Mouse (Mus musculus) urinary bladder, postnatal 25 days (tissue): ENCODE data around the gene Exd2.
"Not testable (repeated sequence)": the region's sequence is repeated elsewhere in the genome, so short reads cannot be mapped to it uniquely, and the experiment has no call there.

Experiments
- DNase-seq: peaks from one replicate; pipeline ENCODE4 v3.0.0; 2022; ENCODE audit warnings: low spot score

The Exd2 gene

DNA sequence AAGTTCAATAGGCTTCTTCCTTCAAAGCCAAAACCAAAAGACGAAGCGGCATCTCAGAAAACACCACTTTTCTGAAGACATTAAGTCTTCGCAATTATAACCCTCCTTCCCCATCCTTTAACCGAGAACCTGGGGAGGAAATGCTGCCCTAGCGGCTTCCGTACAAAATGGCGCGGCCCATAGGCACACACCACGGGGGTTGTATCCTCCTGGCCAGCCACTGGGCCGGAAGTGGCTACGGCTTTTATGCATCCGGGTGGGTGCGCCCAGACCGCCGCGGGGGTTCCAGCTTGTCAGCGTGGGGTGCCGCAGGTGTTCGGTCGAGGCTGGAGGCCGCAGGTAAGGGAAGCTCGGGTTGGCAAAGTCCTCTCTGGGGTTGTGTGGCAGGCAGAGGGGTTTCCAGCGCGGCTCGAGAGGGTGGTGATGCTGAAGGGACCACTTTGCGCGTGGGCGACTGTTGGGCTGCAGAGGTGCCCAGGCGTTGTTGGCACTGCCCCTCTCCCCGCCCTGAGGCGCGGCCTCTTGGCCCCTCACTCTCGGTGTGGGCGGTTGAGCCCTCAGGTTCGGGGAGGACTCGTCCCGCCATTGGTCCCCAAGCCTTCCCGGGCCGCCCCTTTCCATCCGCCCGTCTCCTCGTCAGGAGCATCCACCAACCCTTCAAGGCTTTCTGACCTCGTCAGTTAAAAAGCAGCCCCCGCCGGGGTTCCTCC, at the start of gene Exd2:
Gene Exd2 (plus strand): TSS at position 154 of the 710 bp plus-strand sequence.
- DNase-seq, result peak; percentile 90

DNA sequence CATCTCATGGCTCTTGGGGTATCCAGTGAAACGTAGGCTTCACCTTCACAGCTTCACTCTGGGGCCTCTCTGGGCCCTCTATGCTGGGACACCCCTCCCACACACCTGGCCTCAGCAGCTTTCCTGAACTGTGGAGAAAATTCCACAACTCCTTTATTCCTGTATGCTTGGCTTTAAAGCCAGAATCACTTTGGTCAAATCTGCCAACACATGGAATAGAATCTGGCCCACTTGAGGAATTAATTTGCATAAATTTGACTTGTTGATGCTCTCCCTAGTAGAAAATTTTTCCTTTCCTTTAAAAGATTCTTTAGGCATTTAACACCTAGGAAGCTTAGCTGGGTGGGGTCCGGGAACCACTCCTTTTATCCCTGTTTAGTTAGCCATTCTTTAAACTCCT, 47.8 kb upstream of the Exd2 start:
- no peak for DNase-seq

DNA sequence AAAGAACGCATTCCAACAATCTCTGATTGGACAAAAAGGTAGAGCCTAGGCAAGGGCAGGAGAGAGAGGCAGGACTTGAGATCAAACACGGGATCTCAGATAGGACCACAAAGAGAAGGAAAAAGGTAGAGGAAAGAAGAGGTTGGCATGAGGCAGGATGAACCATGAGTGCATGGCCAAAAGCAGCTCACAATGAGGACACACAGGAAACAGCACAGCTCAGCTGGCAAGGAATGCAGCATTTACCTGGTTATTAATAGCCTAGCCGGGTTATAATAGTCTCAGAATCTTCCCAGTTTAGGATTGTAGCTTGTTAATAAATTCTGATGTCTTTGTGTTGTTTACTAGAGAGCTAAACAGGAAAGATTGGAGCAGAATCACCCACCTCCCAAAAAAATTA, 35.2 kb upstream of the Exd2 start:
- DNase-seq, result no peak

DNA sequence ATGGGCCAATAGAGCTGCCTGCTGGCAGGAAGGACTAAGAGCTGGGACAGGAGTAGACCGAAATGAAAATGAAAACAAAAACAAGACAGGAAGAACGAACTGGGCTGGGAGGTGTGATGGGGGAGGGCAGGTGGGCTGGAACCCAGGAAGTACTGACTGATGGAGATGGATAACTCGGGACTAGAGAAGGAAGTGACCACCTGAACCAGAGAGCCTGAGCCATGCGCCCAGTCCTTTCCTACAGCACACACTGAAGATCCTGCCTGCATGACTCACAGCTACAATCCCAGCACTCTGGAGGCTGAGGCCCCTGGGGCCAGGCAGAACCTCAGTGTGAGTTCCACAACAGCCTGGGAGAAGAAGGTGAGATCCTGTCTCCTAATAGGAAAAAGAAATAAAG, 29.6 kb upstream of the Exd2 start:
- no peak for DNase-seq

DNA sequence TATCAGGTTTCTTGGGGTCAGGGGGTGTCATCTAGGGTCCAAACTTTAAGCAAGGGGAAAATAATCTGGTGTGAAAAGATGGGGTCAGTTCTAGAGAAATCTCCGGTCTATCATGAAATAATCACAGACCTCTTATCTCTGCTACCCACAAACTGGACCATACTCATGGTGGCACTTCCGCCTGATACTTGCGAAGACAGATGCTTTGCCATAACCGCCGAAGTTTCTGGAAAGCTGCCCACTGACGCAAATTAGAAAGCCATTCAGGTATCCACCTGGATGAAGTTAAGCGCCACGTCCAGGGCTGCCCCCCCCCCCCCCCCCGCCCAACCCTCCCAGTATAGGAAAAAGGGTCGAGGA, 28.3 kb upstream of the Exd2 start:
- no peak for DNase-seq

DNA sequence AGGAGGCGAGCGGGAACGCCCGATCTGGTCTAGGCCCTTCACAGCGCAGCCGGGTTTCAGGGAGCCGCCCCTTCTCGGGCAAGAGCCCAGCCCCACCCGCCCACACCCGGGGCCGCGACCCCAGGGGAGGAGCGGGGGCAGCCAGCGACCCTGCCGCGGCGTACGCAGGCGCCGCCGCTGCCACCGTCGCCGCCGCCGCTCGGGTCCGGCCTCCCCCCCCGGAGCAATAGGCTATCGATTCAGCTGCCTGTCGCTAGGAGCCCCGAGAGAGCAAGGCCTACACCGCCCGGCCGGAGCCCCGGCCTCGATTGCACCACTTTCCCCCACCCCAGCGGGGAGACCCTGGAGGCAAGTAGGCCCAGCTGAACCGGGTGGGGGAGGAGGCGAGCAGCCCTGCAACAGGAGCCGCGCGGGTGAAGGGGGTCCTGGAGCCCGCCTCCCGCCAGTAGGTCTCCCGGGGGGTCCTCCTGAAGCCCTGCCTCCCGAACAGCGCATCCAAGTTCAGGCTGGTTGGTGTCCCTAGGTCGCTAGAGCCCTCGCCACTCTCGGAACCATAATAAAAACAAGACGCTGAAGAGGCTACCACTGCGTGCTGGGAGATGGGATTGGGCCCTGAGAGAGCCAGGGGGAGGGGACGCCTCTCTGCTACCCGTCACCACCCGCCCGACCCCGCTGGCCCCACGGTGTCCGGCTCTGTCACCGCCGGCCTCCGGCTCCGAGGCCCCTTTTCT, 27.8 kb upstream of the Exd2 start:
- DNase-seq, result peak; percentile 56

DNA sequence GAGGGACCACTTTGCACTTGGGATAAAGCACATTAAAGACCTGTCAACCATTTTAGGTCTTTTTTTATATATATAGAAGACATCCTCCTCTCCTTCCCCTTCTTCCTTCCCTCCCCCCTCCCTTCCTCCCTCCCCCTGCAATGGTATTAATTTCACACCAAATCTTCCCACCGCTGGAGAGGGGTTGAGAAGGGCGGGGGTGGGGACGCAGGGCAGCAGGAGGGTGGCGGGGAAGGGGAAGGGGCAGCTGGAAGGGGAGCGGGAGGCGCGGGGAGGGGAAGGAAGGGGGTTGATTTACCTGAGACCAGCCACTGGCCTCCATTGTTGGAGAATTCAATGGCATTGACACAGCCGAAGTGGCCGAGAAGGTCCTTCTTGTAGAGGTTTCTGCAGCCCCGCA, 27.0 kb upstream of the Exd2 start:
- no peak for DNase-seq

DNA sequence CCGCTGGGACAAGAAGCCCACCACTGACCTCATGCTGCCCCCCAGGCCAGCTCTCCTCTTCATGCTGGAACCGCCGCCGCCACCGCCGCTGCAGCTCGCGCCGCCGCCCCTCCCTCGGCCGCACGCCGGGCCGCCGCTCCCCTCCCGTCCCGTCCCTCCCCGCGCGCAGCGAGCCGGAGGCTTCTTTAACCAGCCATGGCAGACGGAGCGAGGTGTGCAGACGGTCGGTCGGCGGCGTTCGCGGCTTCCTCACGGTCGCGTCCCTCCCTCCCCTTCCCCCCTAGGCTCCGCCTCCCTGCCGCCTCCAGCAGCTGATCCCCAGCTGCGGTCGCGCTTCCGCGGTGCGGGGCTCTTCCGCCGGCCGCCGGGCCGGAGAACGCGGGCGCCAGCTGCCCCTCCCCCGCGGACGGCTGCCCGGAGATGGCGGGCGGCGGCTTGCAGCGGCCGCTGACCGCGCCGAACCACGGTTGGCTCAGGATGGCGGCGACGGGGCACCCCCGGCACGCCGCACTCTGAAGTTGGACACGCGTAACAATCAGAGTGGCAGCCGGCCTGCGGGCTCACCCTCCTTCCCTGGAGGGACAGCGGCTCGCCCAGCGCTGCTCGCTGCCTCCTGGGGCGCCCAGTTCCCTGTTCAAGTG, 26.4 kb upstream of the Exd2 start, which contains the start of gene Dcaf5:
Gene Dcaf5 (minus strand): TSS at position 266 of the 641 bp plus-strand sequence.
- peak; percentile 58 for DNase-seq

DNA sequence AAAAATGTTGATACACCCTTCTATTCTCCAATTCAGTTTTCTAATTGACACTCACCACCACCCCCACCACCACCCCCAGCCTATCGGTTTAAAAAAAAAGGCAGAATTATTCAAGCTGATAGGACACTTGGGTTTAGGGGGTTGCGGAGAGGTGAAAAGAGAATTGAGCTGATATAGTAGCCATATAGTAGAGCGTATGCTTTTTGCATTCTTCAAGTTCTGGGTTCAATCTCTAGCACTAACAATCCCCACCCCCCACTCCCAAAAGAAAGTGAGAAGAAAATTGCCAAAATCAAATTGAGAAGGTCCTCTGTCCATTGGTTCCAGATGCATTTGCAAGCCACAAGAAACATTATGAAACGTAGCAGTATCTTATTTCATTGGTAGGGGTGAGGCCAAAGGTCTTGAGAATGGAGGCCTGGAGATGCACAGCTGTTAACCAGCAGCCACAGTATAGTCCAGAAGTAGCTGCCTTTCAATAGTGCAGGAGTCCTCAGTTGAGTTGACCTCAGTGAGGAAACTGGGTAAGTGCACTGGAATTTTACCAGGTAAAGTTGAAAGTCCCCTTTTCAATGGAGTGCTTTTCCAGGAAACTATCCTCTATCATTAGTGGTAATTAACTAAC, 25.7 kb upstream of the Exd2 start:
- no peak for DNase-seq

DNA sequence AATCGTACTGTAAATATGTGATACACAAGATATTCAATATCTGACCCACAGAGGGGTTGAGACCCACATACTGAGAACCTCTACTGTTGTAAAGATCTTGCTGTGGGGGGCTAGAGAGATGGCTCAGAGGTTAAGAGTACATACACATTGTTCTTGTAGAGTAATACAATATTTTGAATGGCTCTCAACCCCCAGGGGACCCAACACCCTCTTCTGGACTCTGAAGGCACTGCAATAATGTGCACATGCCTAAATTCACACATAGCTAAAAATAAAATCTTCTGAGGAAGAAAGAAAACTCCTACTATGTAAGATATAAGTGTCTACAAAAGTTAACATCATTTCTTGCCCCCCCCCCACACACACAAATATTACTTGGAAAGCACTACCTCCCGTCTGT, 21.9 kb upstream of the Exd2 start:
- DNase-seq, result no peak

DNA sequence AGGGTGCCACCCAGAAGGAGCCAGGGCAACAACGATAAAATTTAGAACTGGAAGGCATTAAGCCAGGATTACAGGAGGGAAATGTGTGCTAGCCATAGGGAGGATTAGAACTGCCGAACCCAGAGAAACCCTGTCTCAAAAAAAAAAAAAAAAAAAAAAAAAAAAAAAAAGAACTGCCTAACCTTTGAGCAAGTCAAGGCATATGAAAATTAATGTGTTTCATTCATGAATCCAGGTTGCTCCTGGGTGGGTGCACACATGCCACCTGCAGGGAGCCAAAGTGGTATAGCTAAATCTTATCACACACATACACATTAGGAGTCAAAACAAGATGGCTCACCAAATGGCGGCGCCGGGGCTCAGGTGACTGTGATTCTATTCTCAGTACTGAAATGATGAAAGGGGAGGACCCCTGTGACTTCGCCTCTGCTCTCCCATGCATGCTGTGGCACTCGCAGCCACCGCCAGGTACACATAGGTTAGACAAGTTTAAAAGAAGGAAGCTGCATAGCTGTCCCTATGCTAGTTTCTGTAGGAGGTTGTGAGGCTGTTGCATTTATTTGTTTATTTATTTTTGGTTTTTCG, 18.3 kb upstream of the Exd2 start:
- no peak for DNase-seq

DNA sequence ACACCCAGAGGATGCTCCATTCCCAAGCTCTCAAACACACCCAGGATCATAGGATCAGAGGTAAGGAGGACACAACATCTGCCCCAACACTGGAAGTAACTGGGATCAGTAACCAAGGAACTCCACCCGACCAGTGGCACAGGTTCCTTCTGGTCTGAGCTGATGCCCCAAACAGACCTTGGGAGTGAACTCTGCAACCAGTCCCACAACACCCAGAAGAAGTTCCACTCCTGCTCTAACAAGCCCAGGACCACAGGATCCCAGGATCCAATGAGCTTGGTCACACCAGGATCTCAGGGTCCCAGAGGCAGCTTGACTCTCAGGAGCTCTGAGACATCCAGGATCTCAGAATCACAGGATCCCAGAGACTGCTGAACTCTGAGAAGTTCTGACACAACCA, 9.4 kb upstream of the Exd2 start:
- DNase-seq, result no peak

DNA sequence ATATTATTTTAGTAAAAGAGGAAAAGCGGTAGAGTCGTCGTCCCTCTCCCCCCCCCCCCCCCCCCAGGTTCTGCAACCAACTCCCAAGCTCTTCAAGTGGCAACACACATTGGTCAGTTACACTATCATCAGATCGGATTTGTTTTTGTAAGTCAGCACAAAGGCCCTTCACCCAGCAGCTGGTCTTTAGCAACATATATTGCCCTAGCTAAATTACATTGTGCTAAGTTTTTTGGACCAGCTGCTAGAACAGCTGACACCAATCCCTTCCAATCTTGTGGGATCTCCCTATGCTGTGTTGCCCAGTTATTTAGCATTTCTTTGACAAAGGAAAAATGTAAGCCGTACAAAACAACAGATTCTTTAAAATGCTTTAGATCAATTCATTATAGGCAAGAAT, 4.9 kb upstream of the Exd2 start:
- DNase-seq, result no peak

DNA sequence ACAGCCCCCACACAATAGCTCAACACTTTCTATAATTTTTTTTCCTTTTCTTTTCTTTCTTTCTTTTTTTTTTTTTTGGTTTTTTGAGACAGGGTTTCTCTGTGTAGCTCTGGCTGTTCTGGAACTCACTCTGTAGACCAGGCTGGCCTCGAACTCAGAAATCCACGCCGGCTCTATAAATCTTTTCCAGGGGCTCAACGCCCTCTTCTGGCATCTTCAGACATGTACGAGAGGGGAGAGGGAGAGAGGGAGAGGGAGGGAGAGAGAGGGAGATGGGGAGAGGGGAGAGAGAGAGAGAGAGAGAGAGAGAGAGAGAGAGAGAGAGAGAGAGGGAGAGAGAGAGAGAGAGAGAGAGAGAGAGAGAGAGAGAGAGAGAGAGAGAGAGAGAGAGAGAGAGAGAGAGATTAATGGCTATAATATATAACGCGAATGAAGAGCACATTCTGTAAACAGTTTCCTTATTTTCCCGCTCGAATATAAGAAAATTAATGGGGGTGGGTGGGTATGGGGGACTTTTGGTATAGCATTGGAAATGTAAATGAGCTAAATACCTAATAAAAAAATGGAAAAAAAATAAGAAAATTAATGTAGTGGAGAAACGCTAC, 501 bp upstream of the Exd2 start:
- not testable (repeated sequence) for DNase-seq

DNA sequence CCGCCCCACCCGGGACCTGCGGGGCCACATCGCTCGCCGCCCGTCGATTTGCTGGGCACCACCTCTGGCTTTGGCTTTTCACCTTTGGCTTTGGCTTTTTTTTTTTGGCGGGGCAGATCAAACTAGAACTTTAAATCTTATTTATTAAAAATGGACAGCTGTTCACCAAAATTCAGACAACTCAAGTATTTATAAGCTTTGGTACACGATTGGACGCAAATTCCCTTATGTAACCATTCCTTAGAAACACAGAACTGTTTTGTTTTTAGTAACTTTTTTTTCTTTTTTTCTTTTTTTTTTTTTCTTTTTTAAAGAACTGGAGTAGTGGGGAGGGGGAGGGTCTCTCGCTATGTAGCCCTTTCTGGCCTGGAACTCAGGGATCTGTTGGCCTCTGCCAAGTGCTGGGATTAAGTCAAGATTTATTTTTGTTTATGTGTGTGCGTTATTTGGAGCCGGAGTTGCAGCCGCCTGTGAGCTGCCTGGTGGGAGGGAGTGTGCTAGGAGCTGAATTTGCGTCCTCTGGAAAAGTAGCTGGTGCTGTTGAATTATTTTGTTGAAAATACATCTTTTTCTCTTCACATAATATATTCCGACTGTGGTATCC, 873 bp downstream of the Exd2 start:
- DNase-seq, result no peak

DNA sequence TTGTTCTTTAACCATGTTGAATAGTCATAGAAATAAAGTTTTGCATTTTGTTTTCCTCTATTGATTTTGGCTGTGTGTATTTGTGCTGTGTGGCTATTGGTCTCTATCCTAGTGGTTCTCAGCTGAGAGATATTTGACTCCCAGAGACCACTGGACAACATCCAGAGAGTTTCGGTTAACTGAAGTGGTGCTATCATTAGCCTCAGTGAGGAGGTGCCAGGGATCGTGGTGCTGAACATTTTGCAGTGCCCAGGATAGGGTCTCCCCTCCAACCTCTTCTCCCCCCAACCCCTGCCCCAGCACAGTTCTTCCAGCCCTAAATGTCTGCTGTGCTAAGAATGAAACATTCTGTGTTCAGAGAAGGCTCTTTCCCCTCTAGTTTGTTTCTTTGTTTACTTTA, 7.3 kb downstream of the Exd2 start:
- DNase-seq, result no peak

DNA sequence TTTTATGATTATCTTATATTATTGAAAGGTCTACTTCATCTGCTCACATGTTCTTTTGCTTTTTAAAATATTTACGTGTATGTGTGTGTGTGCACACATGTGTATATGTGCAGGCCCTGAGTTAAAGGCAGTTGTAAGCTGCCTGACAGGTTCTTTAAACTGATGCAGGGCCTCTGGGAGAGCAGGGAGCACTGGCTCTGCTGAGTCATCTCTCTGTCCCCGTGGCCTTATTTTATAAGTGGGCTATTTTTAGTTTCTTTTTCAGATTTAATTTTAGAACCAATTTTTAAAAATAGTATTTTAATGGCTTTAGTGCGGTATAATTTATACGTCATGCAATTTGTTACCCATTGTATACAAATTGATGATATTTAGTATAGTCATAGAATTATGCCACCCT, 9.0 kb downstream of the Exd2 start:
- no peak for DNase-seq

DNA sequence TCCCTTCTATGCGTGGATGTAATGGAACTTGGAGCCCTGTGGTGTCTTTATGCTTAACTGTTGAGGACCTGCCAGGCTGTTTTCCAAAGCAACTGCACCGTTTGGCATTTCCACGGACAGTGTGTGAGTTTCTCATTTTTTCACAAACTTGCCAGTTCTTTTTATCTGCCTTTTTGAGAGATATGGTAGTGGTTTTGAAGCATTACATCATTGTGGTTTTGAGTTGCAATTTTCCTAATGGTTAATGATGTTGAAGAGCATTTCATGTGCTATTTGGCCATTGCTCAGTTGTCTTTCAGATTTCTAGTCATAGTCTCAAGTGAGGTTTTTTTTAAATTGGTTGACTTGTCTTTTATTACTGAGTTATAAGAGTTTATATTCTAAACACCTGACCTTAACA, 10.8 kb downstream of the Exd2 start:
- no peak for DNase-seq

DNA sequence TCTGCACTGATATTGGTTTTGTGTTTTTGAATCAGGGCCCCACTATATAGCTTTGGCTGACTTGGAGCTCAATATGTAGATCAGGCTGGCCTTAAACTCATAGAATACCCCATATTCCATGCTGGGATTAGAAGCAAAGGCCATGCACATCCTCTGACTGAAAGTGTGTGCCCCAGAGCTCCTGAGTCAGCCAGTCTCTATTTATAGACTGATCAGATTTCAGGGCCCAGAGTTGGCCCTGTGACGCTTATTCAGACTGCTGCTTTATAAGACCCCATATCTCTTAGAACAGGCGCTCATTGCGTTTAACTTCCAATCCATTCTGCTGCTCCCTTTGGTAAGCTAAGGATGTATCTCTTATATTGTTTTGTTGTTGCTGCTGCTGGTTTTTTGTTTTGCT, 17.1 kb downstream of the Exd2 start:
- DNase-seq, result no peak

DNA sequence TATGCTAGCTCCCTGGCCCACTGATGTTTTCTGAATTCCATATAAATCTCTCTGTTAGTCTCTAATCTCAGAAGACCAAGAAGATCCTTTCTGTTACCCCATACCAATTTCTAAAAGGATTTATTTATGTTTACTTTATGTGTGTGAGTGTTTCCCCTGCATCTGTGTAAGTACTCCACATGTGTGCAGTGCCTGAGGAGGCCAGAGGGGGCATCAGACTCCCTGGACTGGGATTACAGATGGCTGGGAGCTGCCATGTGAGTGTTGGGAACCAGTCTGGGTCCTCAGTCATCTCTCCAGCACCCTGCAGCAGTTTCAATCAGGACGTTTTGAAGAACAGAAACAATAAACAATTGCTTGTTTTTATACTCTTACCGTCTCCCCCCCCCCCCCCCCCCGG, 20.5 kb downstream of the Exd2 start:
- no peak for DNase-seq

DNA sequence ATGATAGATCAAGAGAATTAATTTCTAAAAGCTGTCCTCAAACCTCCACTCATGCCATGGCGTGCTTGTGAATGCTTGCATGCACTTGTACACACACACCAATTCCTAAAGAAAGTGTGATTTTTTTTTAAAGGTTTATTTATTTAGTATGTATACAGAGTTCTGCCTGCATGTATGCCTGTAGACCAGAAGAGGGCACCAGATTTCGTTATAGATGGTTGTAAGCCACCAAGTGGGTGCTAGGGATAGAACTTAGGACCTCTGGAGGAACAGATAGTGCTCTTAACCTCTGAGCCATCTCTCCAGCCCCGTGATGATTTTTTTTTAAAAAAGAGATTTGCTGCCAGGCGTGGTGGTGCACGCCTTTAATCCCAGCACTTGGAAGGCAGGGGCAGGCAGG, 30.4 kb downstream of the Exd2 start:
- no peak for DNase-seq

DNA sequence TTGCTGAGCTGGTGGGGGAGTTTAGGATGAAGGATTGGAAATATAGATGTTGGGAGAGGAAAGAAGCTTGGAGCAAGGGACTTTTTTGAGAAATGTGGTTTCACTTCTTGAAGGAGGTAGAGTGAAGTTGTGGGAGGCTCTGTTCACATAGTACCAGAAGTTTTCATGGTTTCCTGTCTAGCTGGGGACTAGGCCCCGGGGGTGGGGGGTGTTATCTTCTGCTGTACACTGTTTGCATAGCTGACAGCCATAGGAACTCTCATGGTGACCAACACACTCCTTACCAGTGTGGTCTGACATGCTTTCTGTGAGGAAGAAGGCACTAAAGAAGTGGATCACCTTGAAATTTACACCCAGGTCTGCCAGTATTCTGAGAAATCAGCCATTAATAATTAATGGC, 32.8 kb downstream of the Exd2 start:
- DNase-seq, result no peak
